Mouse (Mus musculus) heart, postnatal 0 days (tissue): ENCODE measurements around the gene Sap30l.
"Not testable (repeated sequence)": the region's sequence is repeated elsewhere in the genome, so short reads cannot be mapped to it uniquely, and the experiment has no call there.

ENCODE experiments used
- CTCF ChIP-seq: IDR thresholded peaks from 2 replicates; pipeline ENCODE4 v1.5.1; 2016; ENCODE audit warnings: antibody characterized with exemption, control low read depth, low read depth
- EP300 ChIP-seq: IDR thresholded peaks from 2 replicates; pipeline ENCODE4 v1.6.1; 2016; ENCODE audit warnings: antibody characterized with exemption, low read depth

DNA sequence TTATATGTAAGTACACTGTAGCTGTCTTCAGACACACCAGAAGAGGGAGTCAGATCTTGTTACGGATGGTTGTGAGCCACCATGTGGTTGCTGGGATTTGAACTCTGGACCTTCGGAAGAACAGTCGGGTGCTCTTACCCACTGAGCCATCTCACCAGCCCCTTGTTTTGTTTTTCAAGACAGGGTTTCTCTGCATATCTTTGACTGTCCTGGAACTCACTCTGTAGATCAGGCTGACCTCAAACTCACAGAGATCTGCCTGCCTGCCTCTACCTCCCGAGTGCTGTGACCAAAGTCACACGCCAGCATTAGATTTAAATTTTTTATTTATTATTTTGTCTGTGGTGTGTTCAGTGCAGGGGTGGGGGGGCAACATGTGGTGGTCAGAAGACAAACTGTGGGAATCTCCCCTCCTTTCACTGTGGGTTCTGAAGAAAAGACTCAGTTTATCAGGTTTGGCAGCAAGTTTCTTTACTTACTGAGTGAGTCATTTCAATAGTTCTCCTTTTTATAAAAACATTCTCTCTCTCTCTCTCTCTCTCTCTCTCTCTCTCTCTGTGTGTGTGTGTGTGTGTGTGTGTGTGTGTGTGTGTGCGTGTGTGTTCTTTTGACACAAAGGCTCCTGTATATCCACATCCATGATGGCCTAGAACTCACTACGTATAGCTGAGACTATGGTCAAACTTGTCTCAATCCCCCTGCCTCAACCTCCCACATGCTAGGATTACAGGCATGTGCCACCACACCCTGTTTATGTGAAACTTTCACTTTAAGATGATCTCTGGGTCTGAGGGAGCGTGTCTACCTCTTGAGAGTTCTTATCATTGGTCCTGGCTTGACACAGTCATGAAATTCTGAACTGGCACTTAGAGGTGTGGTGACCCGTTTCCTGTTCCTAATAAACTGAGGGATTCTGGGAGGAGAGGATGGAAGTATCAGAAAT lies 45.3 kb downstream of the Sap30l start:
- TF ChIP-seq EP300, CTCF: not testable (repeated sequence)
